In genomic region chr11:32587191-32588089, GRCm38 (mm10) we compare ENCODE assay signal across 9 mouse cellular contexts. TPM values are rescaled to one million over a fixed set of nuclear protein-coding genes. Genes with fewer than 3 reads are reported as not detected.
A peak's percentile ranks its signal among the peaks of the same experiment; 100 is the strongest.
DNase-seq lines count a peak whose midpoint lies in the region; ATAC-seq and TF ChIP-seq lines count a peak whose summit lies in the region.
"Had no signal": no experiment of that assay in that cellular context is flagged by ENCODE, and none has a peak within 500 bp of the region (broad histone marks: within the 10 kb centered on the region; RNA-seq: fewer than 3 reads in every experiment).

No protein-coding gene starts in this region.

- H3K9me3 ChIP-seq in kidney, postnatal 0 days (replicated peaks; ENCODE audit: low read length), result no peaks in the 10 kb centered on the region

- TF ChIP-seq POLR2A in bone marrow, adult 2 months (IDR thresholded peaks at IDR 0.05; ENCODE audit: borderline replicate concordance, control insufficient read depth, low read depth, low read length), result no peak

- no peak overlapping the region for H3K27ac ChIP-seq in kidney, postnatal 0 days
- peak overlapping the region; percentile 30 for H3K27ac ChIP-seq in bone marrow, adult 2 months (ENCODE audit: control insufficient read depth, insufficient read depth, low read depth, low read length, poor library complexity)

- TF ChIP-seq CTCF in kidney, postnatal 0 days (IDR thresholded peaks at IDR 0.05; ENCODE audit: low read depth), result no peak
- TF ChIP-seq CTCF in bone marrow, adult 2 months (IDR thresholded peaks at IDR 0.05; ENCODE audit: control insufficient read depth, insufficient read depth, low read length), result no peak

- no peaks in the 10 kb centered on the region for H3K27me3 ChIP-seq in kidney, postnatal 0 days (ENCODE audit: insufficient read depth, low read length)

- no peak overlapping the region for H3K4me2 ChIP-seq in kidney, postnatal 0 days (ENCODE audit: low read length)

- DNase-seq in kidney, postnatal 0 days (ENCODE audit: low spot score), result no peak
- DNase-seq in kidney, adult 18-20 months, result no peak
- DNase-seq in ovary, postnatal 14 days (ENCODE audit: low spot score), result no peak
- no peak for DNase-seq in ovary, postnatal 36 days (ENCODE audit: low spot score)
- DNase-seq in kidney, postnatal 14 days, result no peak

- no peaks in the 10 kb centered on the region for H3K36me3 ChIP-seq in kidney, postnatal 0 days (ENCODE audit: insufficient read depth, low read length)

- WGBS in kidney, postnatal 0 days, result 79% methylated on average over 17 of the region's 17 CpGs
- 62% methylated on average over 17 of the region's 17 CpGs for WGBS in bone marrow, adult 2 months

- peak; percentile 19; the same call in 1 of the 2 replicates for ATAC-seq in kidney, postnatal 0 days (replicated peaks; ENCODE audit: low FRiP score, low read depth)
- peak; percentile 70 for ATAC-seq in inflammation-experienced regulatory T-cells, adult 6 months
- ATAC-seq in neutrophil, adult 5-6 weeks (ENCODE audit: extremely low read depth, insufficient number of reproducible peaks, low FRiP score, poor library complexity, severe bottlenecking), result peak; percentile 45

- H3K4me1 ChIP-seq in kidney, postnatal 0 days (replicated peaks; ENCODE audit: insufficient read depth, low read length), result no peaks in the 10 kb centered on the region
- H3K4me1 ChIP-seq in bone marrow, adult 2 months (ENCODE audit: control insufficient read depth, insufficient read depth, low read length), result peaks cover 8% of the 10 kb centered on the region

- H3K4me3 ChIP-seq in kidney, postnatal 0 days (replicated peaks; ENCODE audit: low read depth, low read length), result no peak overlapping the region
- H3K4me3 ChIP-seq in bone marrow, adult 2 months (replicated peaks; ENCODE audit: control insufficient read depth, low read depth, low read length), result no peak overlapping the region

- H3K9ac ChIP-seq in kidney, postnatal 0 days (ENCODE audit: low read depth, low read length), result 0 out of 2 replicates have a peak overlapping the region, but pooled peaks have one; percentile 35

RNA-seq across cellular contexts. Expression of gene Stk10, which starts 54.3 kb away (rescaled TPM):
- 2.3 and 2.4 TPM in 2 replicates for polyA plus RNA-seq in kidney, postnatal 0 days (2015; fragmentation: Nextera tagmentation; extraction: Ambion mirVana)
- polyA plus RNA-seq in bone marrow, adult 2 months (2011; ENCODE audit: insufficient read depth, insufficient read length, low replicate concordance, missing spikeins), result 17.6 and 23.9 TPM in 2 replicates
- 100 to 1,000 TPM in 1 of 3 experiments, 10 to 100 TPM in 2; 70.6 to 116 (median 97.1) TPM for polyA plus RNA-seq in inflammation-experienced regulatory T-cells, adult 6 months (2017; shearing (Covaris generic))
- total RNA-seq in neutrophil, adult 5-6 weeks (2017), result 193 and 200 TPM in 2 replicates

RNA-seq across cellular contexts. Expression of gene Fbxw11, which starts 55.1 kb away (rescaled TPM):
- 61.1 and 68.4 TPM in 2 replicates for polyA plus RNA-seq in kidney, postnatal 0 days (2015; fragmentation: Nextera tagmentation; extraction: Ambion mirVana)
- polyA plus RNA-seq in bone marrow, adult 2 months (2011; ENCODE audit: insufficient read depth, insufficient read length, low replicate concordance, missing spikeins), result 9.4 and 12.8 TPM in 2 replicates
- polyA plus RNA-seq in inflammation-experienced regulatory T-cells, adult 6 months (2017; shearing (Covaris generic)), result 10 to 100 TPM; 20.0 to 28.6 (median 21.7) TPM
- 49.9 and 58.7 TPM in 2 replicates for total RNA-seq in neutrophil, adult 5-6 weeks (2017)

RNA-seq across cellular contexts. Expression of gene Efcab9, which starts 55.6 kb away (rescaled TPM):
- polyA plus RNA-seq in kidney, postnatal 0 days (2015; fragmentation: Nextera tagmentation; extraction: Ambion mirVana), result 0.49 TPM in 1 of 2 replicates, not detected in the other
- polyA plus RNA-seq in bone marrow, adult 2 months (2011; ENCODE audit: insufficient read depth, insufficient read length, low replicate concordance, missing spikeins), result not detected in 2 replicates
- 1 to 10 TPM in 2 of 3 experiments, not detected in 1; 1.3 to 1.9 TPM for polyA plus RNA-seq in inflammation-experienced regulatory T-cells, adult 6 months (2017; shearing (Covaris generic))
- total RNA-seq in neutrophil, adult 5-6 weeks (2017), result 4.5 and 4.9 TPM in 2 replicates
- polyA plus RNA-seq: large intestine, adult 2 months had no signal

Comparison
In these comparisons a context has a peak if more than half of its experiments do, and no peak if none do; other contexts are left out.
1. ATAC-seq: peak in every context shown above with its lines; median percentile 70 in inflammation-experienced regulatory T-cells, adult 6 months; 45 in neutrophil, adult 5-6 weeks; 19 in kidney, postnatal 0 days.